Mouse (Mus musculus): ENCODE measurements around the gene Neurl1a.

- no peak for TF ChIP-seq POLR2A (IDR thresholded peaks at IDR 0.05; ENCODE audit: borderline replicate concordance, extremely low read depth, low read depth, low read length)
- TF ChIP-seq CTCF (IDR thresholded peaks at IDR 0.05; ENCODE audit: insufficient read depth, low read length), result no peak
Observed at GRCm38 (mm10) chr19:47306917-47307315, 128.3 kb downstream of the Neurl1a start.
